Mouse (Mus musculus): ENCODE data around the gene Ip6k3.
A peak's percentile ranks its signal among the peaks of the same experiment; 100 is the strongest.

The Ip6k3 gene

GRCm38 (mm10) chr17:27181666-27182065, 14.1 kb upstream of the Ip6k3 start:
- peak; percentile 70 for DNase-seq

- DNase-seq = no peak
Observed at GRCm38 (mm10) chr17:27179681-27180280, 12.2 kb upstream of the Ip6k3 start.

GRCm38 (mm10) chr17:27178427-27179177, 11.0 kb upstream of the Ip6k3 start:
- DNase-seq = no peak

- no peak for DNase-seq
Observed at GRCm38 (mm10) chr17:27178019-27178418, 10.4 kb upstream of the Ip6k3 start.

GRCm38 (mm10) chr17:27176754-27177153, 9.2 kb upstream of the Ip6k3 start:
- no peak for DNase-seq

- no peak for DNase-seq
Observed at GRCm38 (mm10) chr17:27176287-27176686, 8.7 kb upstream of the Ip6k3 start.

- no peak for DNase-seq
Observed at GRCm38 (mm10) chr17:27175196-27175874, 7.7 kb upstream of the Ip6k3 start.

- no peak for DNase-seq
Observed at GRCm38 (mm10) chr17:27173715-27174114, 6.1 kb upstream of the Ip6k3 start.

GRCm38 (mm10) chr17:27172459-27172858, 4.9 kb upstream of the Ip6k3 start:
- DNase-seq = no peak

GRCm38 (mm10) chr17:27171121-27171520, 3.5 kb upstream of the Ip6k3 start:
- no peak for DNase-seq

- DNase-seq = no peak
Observed at GRCm38 (mm10) chr17:27169952-27170695, 2.5 kb upstream of the Ip6k3 start.

- no peak for DNase-seq
Observed at GRCm38 (mm10) chr17:27168569-27168968, 974 bp upstream of the Ip6k3 start.

GRCm38 (mm10) chr17:27166901-27167300, 694 bp downstream of the Ip6k3 start:
- DNase-seq = no peak

GRCm38 (mm10) chr17:27165054-27165773, 2.4 kb downstream of the Ip6k3 start:
- peak; percentile 70 for DNase-seq

GRCm38 (mm10) chr17:27160905-27161304, 6.7 kb downstream of the Ip6k3 start:
- no peak for DNase-seq

- no peak for DNase-seq
Observed at GRCm38 (mm10) chr17:27159169-27159568, 8.4 kb downstream of the Ip6k3 start.

- peak; percentile 30 for DNase-seq
Observed at GRCm38 (mm10) chr17:27158439-27158838, 9.2 kb downstream of the Ip6k3 start.

- no peak for DNase-seq
Observed at GRCm38 (mm10) chr17:27155752-27156151, 11.8 kb downstream of the Ip6k3 start.

- DNase-seq = no peak
Observed at GRCm38 (mm10) chr17:27154881-27155280, 12.7 kb downstream of the Ip6k3 start.

- no peak for DNase-seq
Observed at GRCm38 (mm10) chr17:27154256-27154655, 13.3 kb downstream of the Ip6k3 start.

- no peak for DNase-seq
Observed at GRCm38 (mm10) chr17:27153773-27154193, 13.8 kb downstream of the Ip6k3 start.

- no peak for DNase-seq
Observed at GRCm38 (mm10) chr17:27152976-27153723, 14.4 kb downstream of the Ip6k3 start.
